Mouse (Mus musculus): ENCODE measurements around the gene Sec16a.

The Sec16a gene
- long read RNA-seq, experiment 1, partial matches to known transcripts: 7 of 9 reads
- long read RNA-seq, experiment 1, other reads (novel, unspliced or antisense): 2 of 9 reads
- long read RNA-seq, experiment 2, partial matches to known transcripts: 7 of 17 reads
- long read RNA-seq, experiment 2, other reads (novel, unspliced or antisense): 10 of 17 reads

GRCm38 (mm10) chr2:26444946-26445665 lies at the start of gene Sec16a:
Gene Sec16a (minus strand): TSS chr2:26445216.
- intact Hi-C loops (cut with DNase I): no loop called here

GRCm38 (mm10) chr2:26494396-26494795 lies 49.4 kb upstream of the Sec16a start:
- intact Hi-C loops (cut with DNase I): no loop called here

GRCm38 (mm10) chr2:26493021-26493781 lies 48.2 kb upstream of the Sec16a start:
- intact Hi-C loops (cut with DNase I): no loop called here

GRCm38 (mm10) chr2:26490760-26491301 lies 45.8 kb upstream of the Sec16a start:
- intact Hi-C loops (cut with DNase I): no loop called here

- intact Hi-C loops (cut with DNase I): no loop called here
Measured at GRCm38 (mm10) chr2:26488535-26489135, 43.6 kb upstream of the Sec16a start.

- intact Hi-C loops (cut with DNase I): no loop called here
Measured at GRCm38 (mm10) chr2:26487322-26488021, 42.5 kb upstream of the Sec16a start.

- intact Hi-C loops (cut with DNase I): no loop called here
Measured at GRCm38 (mm10) chr2:26486835-26487321, 41.9 kb upstream of the Sec16a start.

- intact Hi-C loops (cut with DNase I): no loop called here
Measured at GRCm38 (mm10) chr2:26486264-26486810, 41.3 kb upstream of the Sec16a start.

GRCm38 (mm10) chr2:26485710-26486109 lies 40.7 kb upstream of the Sec16a start:
- intact Hi-C loops (cut with DNase I): no loop called here

GRCm38 (mm10) chr2:26485278-26485677 lies 40.3 kb upstream of the Sec16a start:
- intact Hi-C loops (cut with DNase I): no loop called here

- intact Hi-C loops (cut with DNase I): no loop called here
Measured at GRCm38 (mm10) chr2:26484169-26484568, 39.2 kb upstream of the Sec16a start.

GRCm38 (mm10) chr2:26483230-26483869 lies 38.3 kb upstream of the Sec16a start:
- intact Hi-C loops (cut with DNase I): no loop called here

GRCm38 (mm10) chr2:26482824-26483223 lies 37.8 kb upstream of the Sec16a start:
- intact Hi-C loops (cut with DNase I): no loop called here

GRCm38 (mm10) chr2:26481724-26482495 lies 36.9 kb upstream of the Sec16a start:
- intact Hi-C loops (cut with DNase I): no loop called here

GRCm38 (mm10) chr2:26480911-26481310 lies 35.9 kb upstream of the Sec16a start:
- intact Hi-C loops (cut with DNase I): no loop called here

GRCm38 (mm10) chr2:26478685-26479205 lies 33.7 kb upstream of the Sec16a start:
- intact Hi-C loops (cut with DNase I): no loop called here

- intact Hi-C loops (cut with DNase I): no loop called here
Measured at GRCm38 (mm10) chr2:26477911-26478310, 32.9 kb upstream of the Sec16a start.

- intact Hi-C loops (cut with DNase I): no loop called here
Measured at GRCm38 (mm10) chr2:26475505-26476430, 30.8 kb upstream of the Sec16a start.
